Mouse (Mus musculus): Measurements from ENCODE around the gene Wdr37. TPM values are rescaled to one million over a fixed set of nuclear protein-coding genes. Genes with fewer than 3 reads are reported as not detected.
A peak's percentile ranks its signal among the peaks of the same experiment; 100 is the strongest.

Gene Wdr37
- total RNA-seq, 4 experiments from 2014 or later: 98.1 to 116 (median 109) TPM

- DNase-seq (ENCODE audit: low spot score in 2 of 2): no peak
Measured at GRCm38 (mm10) chr13:8840941-8841340, 30.8 kb downstream of the Wdr37 start.

DNA sequence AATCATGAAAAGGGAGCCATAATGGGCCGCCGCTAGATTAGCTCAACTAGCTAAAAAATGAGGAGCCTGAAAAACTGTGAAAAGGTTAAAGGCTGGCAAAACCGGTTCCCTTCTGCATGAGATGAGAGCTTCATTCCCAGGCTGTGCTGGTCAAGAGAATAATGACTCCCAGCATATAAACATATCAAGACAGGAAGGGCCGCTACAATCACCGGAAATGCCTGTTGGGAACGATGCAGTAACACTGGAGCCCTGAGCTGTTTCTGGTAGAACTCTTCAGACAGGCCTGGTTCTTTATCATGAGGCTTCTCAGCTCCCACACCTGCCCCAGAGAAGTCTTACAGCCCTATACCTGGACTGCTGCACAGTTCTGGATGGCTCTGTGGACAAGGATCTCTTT is 31.8 kb downstream of the Wdr37 start:
- no peak for DNase-seq (ENCODE audit: low spot score in 2 of 2)

- no peak for DNase-seq (ENCODE audit: low spot score in 2 of 2)
Measured at GRCm38 (mm10) chr13:8839111-8839510, 32.6 kb downstream of the Wdr37 start.

DNA sequence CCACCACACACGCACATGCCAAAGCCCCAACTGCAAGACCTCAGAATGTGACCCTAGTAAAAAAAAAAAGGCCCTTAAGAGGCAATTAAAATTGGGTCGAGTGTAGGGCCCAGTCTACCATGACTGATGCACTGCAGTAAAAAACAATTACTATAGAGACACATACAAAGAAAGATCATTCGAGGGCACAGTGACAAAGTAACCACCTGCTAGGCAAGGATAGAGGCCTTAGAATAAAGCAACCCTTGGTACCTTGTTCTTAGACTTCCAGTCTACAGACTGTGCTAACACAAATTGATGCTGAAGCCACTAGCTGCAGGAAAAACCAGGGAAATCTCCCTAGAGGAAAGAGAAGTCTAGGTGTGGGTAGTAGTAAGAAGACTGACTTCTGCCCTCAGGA is 33.3 kb downstream of the Wdr37 start:
- no peak for DNase-seq (ENCODE audit: low spot score in 2 of 2)

DNA sequence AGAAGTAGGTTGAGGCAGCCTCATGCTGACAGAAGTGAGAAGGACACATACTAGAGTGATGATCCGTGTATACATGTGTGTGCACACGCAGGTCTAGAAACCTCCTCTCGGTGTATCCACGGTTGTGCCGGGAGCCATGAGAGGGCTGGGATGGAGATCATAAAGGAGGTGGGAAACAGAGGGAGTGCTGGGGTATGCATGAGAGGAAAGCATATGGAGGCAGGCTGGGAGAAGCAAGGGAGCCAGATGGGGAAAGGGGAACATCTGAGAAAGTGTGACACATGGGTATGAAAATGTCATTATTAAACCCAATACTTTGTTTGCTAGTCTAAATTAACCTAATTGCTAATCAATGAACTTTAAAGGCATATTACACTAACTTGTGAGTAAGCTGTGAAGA is 37.1 kb downstream of the Wdr37 start:
- no peak for DNase-seq (ENCODE audit: low spot score in 2 of 2)

DNA sequence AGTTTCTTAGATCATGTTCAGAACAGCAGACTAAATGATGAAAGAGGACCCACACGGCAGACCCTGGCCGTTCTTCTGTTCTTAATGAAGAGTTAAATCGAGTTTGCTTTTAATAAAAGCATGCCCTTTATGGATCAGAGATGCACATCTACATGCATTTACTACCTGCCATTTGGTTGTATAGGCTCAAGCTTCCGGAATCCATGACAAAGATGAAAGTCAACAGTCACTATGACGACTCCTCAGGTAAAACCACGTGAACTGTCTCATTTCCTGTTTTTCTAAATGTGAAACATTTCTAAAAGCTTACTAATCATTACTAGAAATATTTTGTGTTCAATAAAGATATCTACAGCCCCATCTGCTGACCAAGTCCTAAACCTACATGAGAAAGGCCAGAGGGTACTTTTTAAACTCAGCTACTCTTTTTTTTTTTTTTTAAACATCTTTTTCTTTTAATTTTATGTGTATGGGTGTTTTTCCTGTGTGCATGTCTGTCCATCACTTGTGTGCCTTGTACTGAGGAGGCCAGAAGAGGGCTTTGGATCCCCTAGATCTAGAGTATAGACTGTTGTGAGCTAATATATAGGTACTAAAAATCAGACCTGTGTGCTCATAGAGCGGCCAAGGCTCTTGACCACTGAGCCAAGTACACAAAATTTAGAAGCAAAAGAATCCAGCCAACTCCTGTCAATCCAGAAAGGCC is 40.0 kb downstream of the Wdr37 start:
- peak in 1 of 2 experiments; percentile 0 for DNase-seq (ENCODE audit: low spot score in 2 of 2)

GRCm38 (mm10) chr13:8830696-8831095 is 41.0 kb downstream of the Wdr37 start:
- DNase-seq (ENCODE audit: low spot score in 2 of 2): no peak

GRCm38 (mm10) chr13:8829784-8830183 is 41.9 kb downstream of the Wdr37 start:
- no peak for DNase-seq (ENCODE audit: low spot score in 2 of 2)

- peak in 1 of 2 experiments; percentile 0 for DNase-seq (ENCODE audit: low spot score in 2 of 2)
Measured at GRCm38 (mm10) chr13:8828946-8829345, 42.8 kb downstream of the Wdr37 start.

- peak in 1 of 2 experiments; percentile 0 for DNase-seq (ENCODE audit: low spot score in 2 of 2)
Measured at GRCm38 (mm10) chr13:8823546-8823945, 48.2 kb downstream of the Wdr37 start.

DNA sequence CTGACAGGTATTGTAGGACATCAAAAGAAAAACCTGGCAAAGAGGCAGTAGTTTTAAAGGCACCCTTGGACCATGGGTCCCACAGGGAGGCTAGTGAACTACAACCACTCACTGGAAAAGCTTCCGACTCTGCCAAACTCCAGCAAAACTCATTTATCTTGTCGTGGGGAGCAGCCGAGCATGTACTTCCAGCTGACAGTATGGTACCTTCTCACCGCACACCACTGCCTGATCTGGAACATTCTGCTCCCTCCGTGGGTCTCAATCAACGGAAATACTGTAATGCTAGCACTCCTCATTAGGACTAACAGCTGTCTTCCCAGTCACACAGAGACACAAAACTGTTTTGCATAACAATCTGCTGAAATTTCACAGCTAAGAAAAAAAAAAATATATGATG is 48.6 kb downstream of the Wdr37 start:
- DNase-seq (ENCODE audit: low spot score in 2 of 2): peak in 1 of 2 experiments; percentile 1

- peak in 1 of 2 experiments; percentile 0 for DNase-seq (ENCODE audit: low spot score in 2 of 2)
Measured at GRCm38 (mm10) chr13:8822201-8822600, 49.5 kb downstream of the Wdr37 start.

GRCm38 (mm10) chr13:8805931-8806330 is 65.8 kb downstream of the Wdr37 start:
- DNase-seq (ENCODE audit: low spot score in 2 of 2): no peak

DNA sequence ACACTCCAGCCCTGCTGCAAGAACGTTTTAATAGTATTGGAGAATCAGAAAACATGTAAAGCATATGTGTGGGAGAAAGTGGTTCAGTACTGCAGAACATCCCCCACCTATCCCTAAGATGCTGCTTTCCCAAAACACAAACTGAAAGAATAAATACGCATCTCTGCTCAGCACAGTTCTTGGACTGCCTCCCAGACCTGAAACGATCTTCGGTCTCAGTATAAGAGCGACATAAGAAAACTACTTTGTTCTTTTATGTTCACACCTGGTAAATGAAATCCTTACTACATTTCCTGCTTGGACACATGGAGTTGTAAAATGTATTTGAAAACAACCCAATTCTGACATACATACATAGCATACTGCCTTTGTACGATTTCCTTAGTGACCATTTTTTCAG is 71.1 kb downstream of the Wdr37 start:
- peak in 1 of 2 experiments; percentile 0 for DNase-seq (ENCODE audit: low spot score in 2 of 2)

GRCm38 (mm10) chr13:8793217-8793616 is 78.5 kb downstream of the Wdr37 start:
- DNase-seq (ENCODE audit: low spot score in 2 of 2): no peak

- peak; percentile 36 to 45 for DNase-seq (ENCODE audit: low spot score in 2 of 2)
Measured at GRCm38 (mm10) chr13:8785185-8785584, 86.5 kb downstream of the Wdr37 start.

DNA sequence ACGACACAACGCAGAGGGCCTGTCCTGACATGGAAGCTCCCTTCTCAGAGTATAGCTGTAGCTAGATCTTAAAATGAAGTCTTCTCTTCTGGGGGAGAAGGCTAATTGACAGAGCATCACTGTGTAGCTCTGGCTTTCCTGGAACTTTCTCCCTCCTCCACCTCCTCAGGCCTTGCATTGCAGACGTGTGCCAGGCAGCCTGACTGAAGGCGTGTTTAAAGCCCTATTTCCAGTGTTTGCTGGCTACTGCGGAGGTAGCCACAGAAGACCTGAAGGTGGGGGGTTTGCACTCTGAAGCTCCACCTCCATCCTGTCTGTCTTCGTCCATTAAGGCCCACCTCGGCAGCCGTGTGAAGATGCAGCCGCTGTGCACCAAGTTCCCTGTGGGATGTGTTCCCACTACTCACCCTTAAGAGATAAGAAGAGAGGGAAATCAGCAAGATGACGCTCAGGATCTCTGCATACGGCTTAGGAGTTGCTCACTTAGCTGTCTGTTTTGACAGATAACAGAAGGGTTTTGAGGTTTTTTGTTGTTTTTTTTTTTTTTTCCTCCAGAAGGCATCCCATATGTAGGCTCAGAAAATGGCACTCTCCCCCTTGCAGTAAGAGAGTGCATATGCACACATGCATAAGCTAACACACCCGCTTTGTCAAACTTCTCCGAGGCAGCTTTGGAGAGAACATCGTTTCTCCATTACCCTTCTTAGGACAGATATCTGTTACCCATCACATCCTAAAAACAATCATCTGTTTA is 87.2 kb downstream of the Wdr37 start:
- no peak for DNase-seq (ENCODE audit: low spot score in 2 of 2)

DNA sequence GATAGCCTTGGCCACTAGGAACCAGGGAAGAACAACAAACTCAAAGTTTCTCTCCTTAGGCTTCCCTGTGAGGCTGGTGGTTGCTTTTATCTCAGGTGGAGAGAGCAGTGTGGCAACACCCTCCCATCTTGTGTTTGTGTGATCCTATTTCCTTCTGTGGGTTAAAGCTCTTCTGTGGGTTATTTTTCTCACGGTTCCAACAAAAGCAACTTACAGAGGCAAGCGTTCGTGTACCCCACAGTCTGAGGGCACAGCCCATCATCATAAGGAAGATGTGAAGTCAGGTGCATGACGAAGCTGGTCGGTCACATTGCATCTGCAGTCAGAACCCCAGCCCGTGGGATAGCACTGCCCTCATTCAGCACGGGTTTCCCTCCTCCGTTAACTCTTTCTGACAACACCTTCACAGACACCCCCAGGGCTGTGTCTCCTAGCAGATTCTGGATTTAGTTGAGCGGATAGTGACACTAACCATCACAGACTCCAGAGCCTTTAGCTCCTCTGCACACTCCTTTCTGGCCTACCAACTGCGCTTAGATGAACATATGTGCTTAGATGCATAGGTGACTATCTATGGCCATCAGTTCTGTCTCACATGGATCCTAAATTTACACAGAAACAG is 87.9 kb downstream of the Wdr37 start:
- no peak for DNase-seq (ENCODE audit: low spot score in 2 of 2)

DNA sequence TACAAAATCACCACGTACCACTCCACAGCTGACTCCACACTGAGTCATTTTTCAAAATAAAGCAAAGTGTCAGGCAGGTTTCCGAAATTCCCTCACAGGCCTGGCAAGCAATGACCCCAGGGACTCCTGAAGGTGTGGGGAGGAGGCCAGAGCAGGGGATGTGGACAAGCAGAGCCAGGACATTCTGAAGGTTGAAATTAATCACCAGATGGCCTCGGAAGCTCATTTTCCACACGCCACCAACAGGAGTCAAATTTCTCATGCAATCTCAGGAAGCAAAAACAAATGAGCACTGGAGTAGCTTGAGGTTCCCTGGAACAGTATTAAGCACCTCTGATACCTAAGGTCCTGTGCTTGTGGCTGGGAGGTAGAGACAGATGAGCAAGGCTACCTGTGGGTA is 89.1 kb downstream of the Wdr37 start:
- no peak for DNase-seq (ENCODE audit: low spot score in 2 of 2)

- DNase-seq (ENCODE audit: low spot score in 2 of 2): no peak
Measured at GRCm38 (mm10) chr13:8780441-8780840, 91.3 kb downstream of the Wdr37 start.

- no peak for DNase-seq (ENCODE audit: low spot score in 2 of 2)
Measured at GRCm38 (mm10) chr13:8770616-8771015, 101.1 kb downstream of the Wdr37 start.

DNA sequence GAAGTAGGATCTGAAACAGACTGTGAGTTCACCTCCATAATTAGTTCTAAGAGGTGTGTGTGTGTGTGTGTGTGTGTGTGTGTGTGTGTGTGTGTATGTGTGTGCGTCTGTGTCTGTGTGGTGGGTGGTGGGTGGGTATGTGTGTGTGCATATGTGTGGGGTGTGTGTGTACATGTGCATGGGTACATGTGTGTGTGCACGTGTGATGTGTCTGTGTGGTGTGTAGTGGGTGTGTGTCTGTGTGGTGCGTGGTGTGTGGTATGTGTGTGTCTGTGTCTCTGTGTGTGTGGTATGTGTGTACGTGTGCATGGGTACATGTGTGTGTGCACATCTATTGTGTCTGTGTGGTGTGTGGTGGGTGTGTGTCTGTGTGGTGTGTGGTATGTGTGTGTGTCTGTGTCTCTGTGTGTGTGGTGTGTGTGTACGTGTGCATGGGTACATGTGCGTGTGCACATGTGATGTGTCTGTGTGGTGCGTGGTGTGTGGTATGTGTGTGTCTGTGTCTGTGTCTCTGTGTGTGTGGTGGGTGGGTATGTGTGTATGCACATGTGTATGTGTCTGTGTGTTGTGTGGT is 102.0 kb downstream of the Wdr37 start:
- no peak for DNase-seq (ENCODE audit: low spot score in 2 of 2)

All from left cerebral cortex, adult 8-10 months (tissue).